Mouse (Mus musculus) midbrain, embryonic 10.5 days (tissue): ENCODE data around the gene Krt35. TPM values are rescaled to one million over a fixed set of nuclear protein-coding genes. Genes with fewer than 3 reads are reported as not detected.

ENCODE experiments used
- DNase-seq: peaks from one replicate; pipeline ENCODE4 v3.0.0-alpha.2; 2017; ENCODE audit warnings: low spot score
- H3K27ac ChIP-seq: fragments of 300-500 bp; sonication (generic); replicated peaks from 2 replicates; pipeline ENCODE4 v1.5.1; 2016; ENCODE audit warnings: mild to moderate bottlenecking
- H3K27me3 ChIP-seq: fragments of 300-500 bp; sonication (generic); 2 replicates; pipeline ENCODE4 v1.6.1; 2016; ENCODE audit warnings: low read depth, mild to moderate bottlenecking; ENCODE audit not compliant: poor library complexity, severe bottlenecking
- H3K36me3 ChIP-seq: fragments of 300-500 bp; sonication (generic); 2 replicates; pipeline ENCODE4 v1.6.1; 2016; ENCODE audit warnings: mild to moderate bottlenecking, moderate library complexity
- H3K4me1 ChIP-seq: fragments of 300-500 bp; sonication (generic); 2 replicates; pipeline ENCODE4 v1.6.1; 2016
- H3K4me3 ChIP-seq: fragments of 300-500 bp; sonication (generic); 2 replicates; pipeline ENCODE4 v1.5.1; 2016; ENCODE audit warnings: mild to moderate bottlenecking, moderate library complexity
- H3K9me3 ChIP-seq: fragments of 300-500 bp; sonication (generic); replicated peaks from 2 replicates; pipeline ENCODE4 v1.6.1; 2016; ENCODE audit warnings: mild to moderate bottlenecking
- WGBS: fragments of 180-500 bp; shearing (Covaris S2); methylation state at CpG from one replicate; pipeline ENCODE4 v1.1.7; 2016; 5-methylcytosine and 5-hydroxymethylcytosine counted together
- polyA plus RNA-seq: library from polyadenylated mRNA; unstranded; fragments of >200 nt; fragmentation: Nextera tagmentation; extraction: Ambion mirVana; gene quantifications from 2 replicates; pipeline ENCODE4 v1.2.1, GENCODE M21; 2016

Gene Krt35
- polyA plus RNA-seq, 1 experiment from 2014 or later, result not detected

DNA sequence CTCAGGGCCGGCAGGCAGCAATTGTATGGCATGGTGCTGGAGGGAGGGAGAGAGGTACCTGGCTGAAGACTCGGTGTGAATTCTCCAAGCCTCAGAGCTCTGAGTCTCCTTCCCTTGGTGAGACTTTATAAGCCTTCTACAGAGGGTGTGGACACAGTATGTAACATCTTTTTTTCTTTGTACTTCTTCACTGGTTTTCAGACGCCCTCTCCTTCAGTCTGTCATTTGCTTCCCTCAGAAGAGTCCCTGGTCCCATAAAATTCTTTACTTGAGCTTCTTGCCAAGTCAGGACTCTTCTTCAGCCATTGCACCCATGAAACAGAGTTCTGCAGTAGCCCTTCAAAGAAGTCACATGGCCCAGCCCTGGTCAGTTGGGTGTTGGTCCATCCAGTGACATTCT, 45.6 kb downstream of the Krt35 start, which contains the start of gene Krt31:
Gene Krt31 (minus strand): TSS at position 101 of the 400 bp plus-strand sequence.
- 92% methylated on average over 3 of the region's 3 CpGs for WGBS
- no peak within 1 kb of the TSS for H3K4me3 ChIP-seq
- no peak within 1 kb of the TSS for H3K27ac ChIP-seq
- H3K27me3 ChIP-seq, result no peaks in the 10 kb centered on the region
- no peaks in the 10 kb centered on the region for H3K36me3 ChIP-seq
- H3K9me3 ChIP-seq, result no peaks in the 10 kb centered on the region
- no peak for DNase-seq
- H3K4me1 ChIP-seq, result no peaks in the 10 kb centered on the region

DNA sequence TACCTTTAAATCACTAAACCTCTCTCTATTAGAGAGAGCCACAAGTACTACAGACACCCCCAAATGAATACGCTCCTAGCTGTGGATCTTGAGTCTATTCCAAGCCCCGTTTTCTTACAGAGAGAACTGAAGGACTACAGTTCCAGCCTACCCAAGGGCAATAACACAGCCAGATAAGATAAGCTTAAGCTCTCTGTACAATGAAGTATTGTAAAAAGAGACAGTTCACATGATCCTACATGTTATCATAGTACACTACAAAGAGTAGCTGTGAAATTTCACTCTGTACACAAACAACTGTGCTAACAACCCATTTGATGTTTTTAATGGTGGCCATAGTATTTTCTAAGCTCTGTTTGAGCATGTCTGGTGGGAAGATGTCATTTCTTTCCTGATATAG, 48.8 kb downstream of the Krt35 start:
- WGBS, result 84% methylated on average over 2 of the region's 2 CpGs

DNA sequence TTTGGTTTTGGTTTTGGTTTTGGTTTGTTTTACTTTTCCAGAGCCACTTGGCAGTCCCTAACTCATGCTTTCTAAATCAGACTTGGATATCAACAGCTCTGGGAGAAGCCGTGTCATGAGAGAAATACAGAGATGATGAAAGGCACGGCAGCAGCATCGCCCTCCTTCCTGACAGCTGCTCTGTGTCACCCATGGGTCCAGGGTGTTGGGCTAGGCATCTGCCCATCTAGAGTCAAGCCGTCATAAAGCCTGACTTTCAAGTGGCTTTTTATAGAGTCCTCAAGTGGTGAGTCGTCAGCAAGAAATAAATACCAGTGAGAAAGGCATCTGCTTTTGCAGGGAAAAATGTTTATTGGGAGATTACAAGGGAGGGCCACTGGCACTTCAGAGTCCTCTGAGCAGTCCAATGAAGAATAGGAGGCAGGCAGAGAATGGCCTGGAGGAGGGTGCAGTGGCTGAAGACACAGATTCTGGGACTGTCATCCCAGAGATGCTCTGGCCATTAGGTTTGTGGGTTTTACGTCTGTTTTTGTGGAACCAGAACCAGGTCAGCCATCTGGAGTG, 49.7 kb downstream of the Krt35 start:
- Histone ChIP-seq H3K27ac (no peak overlapping the region), H3K4me1 (no peaks in the 10 kb centered on the region), H3K4me3 (no peak overlapping the region), H3K36me3 (no peaks in the 10 kb centered on the region), H3K27me3 (no peaks in the 10 kb centered on the region), H3K9me3 (no peaks in the 10 kb centered on the region)
- WGBS, result 93% methylated on average over 6 of the region's 6 CpGs
- no peak for DNase-seq

More for the DNA sequence above, 48.8 kb downstream of the Krt35 start:
- Histone ChIP-seq H3K4me1 (no peaks in the 10 kb centered on the region), H3K36me3 (no peaks in the 10 kb centered on the region), H3K27ac (no peak overlapping the region), H3K9me3 (no peaks in the 10 kb centered on the region), H3K27me3 (no peaks in the 10 kb centered on the region), H3K4me3 (no peak overlapping the region)
- DNase-seq, result no peak

Other genes with a start within 250 kb of the Krt35 start
- gene Krtap4-16, start 244.6 kb downstream of the Krt35 start, polyA plus RNA-seq, result not detected in 2 replicates
- not detected in 2 replicates for gene Gm11568, start 238.3 kb downstream of the Krt35 start, polyA plus RNA-seq
- gene Gm11559, start 231.8 kb downstream of the Krt35 start, polyA plus RNA-seq, result not detected in 2 replicates
- gene Krtap9-1, start 222.9 kb downstream of the Krt35 start, polyA plus RNA-seq, result not detected in 2 replicates
- not detected in 2 replicates for gene Gm11567, start 217.1 kb downstream of the Krt35 start, polyA plus RNA-seq
- gene Krtap31-1, start 188.3 kb downstream of the Krt35 start, polyA plus RNA-seq, result not detected in 2 replicates
- not detected in 2 replicates for gene Gm11565, start 181.5 kb downstream of the Krt35 start, polyA plus RNA-seq
- gene Krtap31-2, start 159.9 kb downstream of the Krt35 start, polyA plus RNA-seq, result not detected in 2 replicates
- not detected in 2 replicates for gene Krtap9-5, start 147.8 kb downstream of the Krt35 start, polyA plus RNA-seq
- not detected in 2 replicates for gene Krtap29-1, start 117.2 kb downstream of the Krt35 start, polyA plus RNA-seq
- gene Krtap16-1, start 109.6 kb downstream of the Krt35 start, polyA plus RNA-seq, result not detected in 2 replicates
- gene Krtap17-1, start 102.2 kb downstream of the Krt35 start, polyA plus RNA-seq, result not detected in 2 replicates
- not detected in 2 replicates for gene Krt33a, start 80.0 kb downstream of the Krt35 start, polyA plus RNA-seq
- gene Krt33b, start 66.4 kb downstream of the Krt35 start, polyA plus RNA-seq, result not detected in 2 replicates
- gene Krt34, start 54.7 kb downstream of the Krt35 start, polyA plus RNA-seq, result not detected in 2 replicates
- gene Krt31, start 45.7 kb downstream of the Krt35 start, polyA plus RNA-seq, result not detected in 2 replicates
- gene Krt32, start 8.0 kb downstream of the Krt35 start, polyA plus RNA-seq, result not detected in 2 replicates
- gene Krt36, start 9.4 kb upstream of the Krt35 start, polyA plus RNA-seq, result not detected in 2 replicates
- gene Krt13, start 25.3 kb upstream of the Krt35 start, polyA plus RNA-seq, result not detected in 2 replicates
- 0.74 and 1.8 TPM in 2 replicates for gene Krt15, start 39.7 kb upstream of the Krt35 start, polyA plus RNA-seq
- 5.9 and 6.3 TPM in 2 replicates for gene Krt19, start 52.4 kb upstream of the Krt35 start, polyA plus RNA-seq
- not detected in 2 replicates for gene Krt9, start 97.0 kb upstream of the Krt35 start, polyA plus RNA-seq
- gene Krt14, start 111.3 kb upstream of the Krt35 start, polyA plus RNA-seq, result 1.0 and 1.2 TPM in 2 replicates
- not detected in 2 replicates for gene Krt16, start 152.7 kb upstream of the Krt35 start, polyA plus RNA-seq
- 0.12 and 0.16 TPM in 2 replicates for gene Krt17, start 164.8 kb upstream of the Krt35 start, polyA plus RNA-seq
- not detected in 2 replicates for gene Krt42, start 173.6 kb upstream of the Krt35 start, polyA plus RNA-seq
- 1,709 and 1,814 TPM in 2 replicates for gene Eif1, start 223.6 kb upstream of the Krt35 start, polyA plus RNA-seq
- 0.56 TPM in 1 of 2 replicates, not detected in the other for gene Gast, start 238.2 kb upstream of the Krt35 start, polyA plus RNA-seq